Mouse (Mus musculus) embryonic facial prominence, embryonic 11.5 days (tissue): ENCODE measurements around the gene Anapc10. TPM values are rescaled to one million over a fixed set of nuclear protein-coding genes. Genes with fewer than 3 reads are reported as not detected.

Source experiments
- ATAC-seq: fragments of 200-750 bp; cut with Nextera tagmentation; replicated peaks from 2 replicates; pipeline ENCODE4 v1.8.0; 2017; ENCODE audit warnings: low read depth; ENCODE audit not compliant: insufficient number of reproducible peaks, low FRiP score, low TSS enrichment
- DNase-seq: peaks from one replicate; pipeline ENCODE4 v3.0.0-alpha.2; 2015; ENCODE audit warnings: low spot score
- H3K27ac ChIP-seq: fragments of 300-500 bp; sonication (generic); replicated peaks from 2 replicates; pipeline ENCODE4 v1.5.1; 2014; ENCODE audit warnings: mild to moderate bottlenecking, low read depth, low read length, control low read depth
- H3K27me3 ChIP-seq: fragments of 300-500 bp; sonication (generic); 2 replicates; pipeline ENCODE4 v1.6.1; 2014; ENCODE audit warnings: mild to moderate bottlenecking, low read length, moderate library complexity, mixed read lengths; ENCODE audit not compliant: control insufficient read depth, insufficient read depth
- H3K36me3 ChIP-seq: fragments of 300-500 bp; sonication (generic); replicated peaks from 2 replicates; pipeline ENCODE4 v1.6.1; 2014; ENCODE audit warnings: low read depth, mild to moderate bottlenecking, low read length, moderate library complexity, mixed read lengths; ENCODE audit not compliant: control insufficient read depth, insufficient read depth
- H3K4me1 ChIP-seq: fragments of 300-500 bp; sonication (generic); 2 replicates; pipeline ENCODE4 v1.6.1; 2014; ENCODE audit warnings: low read length, mixed read lengths; ENCODE audit not compliant: control insufficient read depth, insufficient read depth
- H3K4me2 ChIP-seq: fragments of 300-500 bp; sonication (generic); 2 replicates; pipeline ENCODE4 v1.6.1; 2014; ENCODE audit warnings: low read depth, mild to moderate bottlenecking, control low read depth, low read length, moderate library complexity
- H3K4me3 ChIP-seq: fragments of 300-500 bp; sonication (generic); 2 replicates; pipeline ENCODE4 v1.5.1; 2014; ENCODE audit warnings: low read depth, low read length, control low read depth
- H3K9ac ChIP-seq: fragments of 300-500 bp; sonication (generic); replicated peaks from 2 replicates; pipeline ENCODE4 v1.6.1; 2014; ENCODE audit warnings: mild to moderate bottlenecking, control low read depth, low read length
- H3K9me3 ChIP-seq: fragments of 300-500 bp; sonication (generic); replicated peaks from 2 replicates; pipeline ENCODE4 v1.6.1; 2016; ENCODE audit warnings: mild to moderate bottlenecking, low read length, inconsistent platforms, mixed read lengths; ENCODE audit not compliant: control insufficient read depth
- WGBS: fragments of 180-500 bp; shearing (Covaris S2); extraction: QIAGEN DNeasy Blood & Tissue Kit; methylation state at CpG from one replicate; pipeline ENCODE4 v1.1.7; 2014; 5-methylcytosine and 5-hydroxymethylcytosine counted together
- polyA plus RNA-seq: library from polyadenylated mRNA; unstranded; fragments of >200 nt; fragmentation: Nextera tagmentation; extraction: Ambion mirVana; gene quantifications from 2 replicates; pipeline ENCODE4 v1.2.1, GENCODE M21; 2014

The Anapc10 gene
- polyA plus RNA-seq, 1 experiment from 2014 or later: 48.6 TPM

DNA sequence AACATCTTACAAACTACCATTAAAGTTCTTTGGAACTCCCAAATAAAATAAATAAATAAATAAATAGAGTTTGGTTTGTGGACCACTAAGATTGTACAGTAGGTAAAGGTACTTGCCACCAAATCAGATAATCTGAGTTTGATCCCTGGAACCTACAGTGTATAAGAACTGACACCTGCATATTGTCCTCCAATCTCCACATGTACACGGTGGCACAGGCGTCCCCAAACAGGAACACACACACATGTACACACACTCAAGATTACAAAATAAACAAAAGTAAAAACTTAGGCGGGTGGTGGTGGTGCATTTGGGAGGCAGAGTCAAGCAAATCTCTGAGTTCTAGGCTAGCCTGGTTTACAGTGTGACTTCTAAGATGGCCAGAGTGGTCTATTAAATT, 4.9 kb upstream of the Anapc10 start:
- WGBS: 92% methylated on average over 3 of the region's 3 CpGs
- Histone ChIP-seq H3K36me3 (peaks cover 11% of the 10 kb centered on the region; the same call in 1 of the 2 replicates), H3K4me1 (no peaks in the 10 kb centered on the region), H3K27me3 (no peaks in the 10 kb centered on the region), H3K4me3 (no peak overlapping the region), H3K9me3 (no peaks in the 10 kb centered on the region), H3K4me2 (no peak overlapping the region), H3K9ac (no peak overlapping the region), H3K27ac (no peak overlapping the region)
- DNase-seq (no peak), ATAC-seq (no peak)

GRCm38 (mm10) chr8:79712676-79713075, 1.1 kb downstream of the Anapc10 start:
- WGBS: 53% methylated on average over 5 of the region's 6 CpGs
- Histone ChIP-seq H3K4me3 (no peak overlapping the region), H3K9ac (no peak overlapping the region), H3K36me3 (no peaks in the 10 kb centered on the region), H3K9me3 (no peaks in the 10 kb centered on the region), H3K27ac (no peak overlapping the region), H3K27me3 (no peaks in the 10 kb centered on the region), H3K4me2 (no peak overlapping the region), H3K4me1 (no peaks in the 10 kb centered on the region)
- DNase-seq (no peak), ATAC-seq (no peak)

GRCm38 (mm10) chr8:79721537-79721936, 9.9 kb downstream of the Anapc10 start:
- Histone ChIP-seq H3K4me3 (no peak overlapping the region), H3K27me3 (no peaks in the 10 kb centered on the region), H3K36me3 (no peaks in the 10 kb centered on the region), H3K9me3 (no peaks in the 10 kb centered on the region), H3K4me1 (no peaks in the 10 kb centered on the region), H3K9ac (no peak overlapping the region), H3K4me2 (no peak overlapping the region), H3K27ac (no peak overlapping the region)
- ATAC-seq (no peak), DNase-seq (no peak)

- Histone ChIP-seq H3K36me3 (no peaks in the 10 kb centered on the region), H3K4me2 (no peak overlapping the region), H3K9me3 (no peaks in the 10 kb centered on the region), H3K4me3 (no peak overlapping the region), H3K27ac (no peak overlapping the region), H3K27me3 (no peaks in the 10 kb centered on the region), H3K9ac (no peak overlapping the region), H3K4me1 (no peaks in the 10 kb centered on the region)
- ATAC-seq (no peak), DNase-seq (no peak)
Observed at GRCm38 (mm10) chr8:79723308-79723707, 11.7 kb downstream of the Anapc10 start.

DNA sequence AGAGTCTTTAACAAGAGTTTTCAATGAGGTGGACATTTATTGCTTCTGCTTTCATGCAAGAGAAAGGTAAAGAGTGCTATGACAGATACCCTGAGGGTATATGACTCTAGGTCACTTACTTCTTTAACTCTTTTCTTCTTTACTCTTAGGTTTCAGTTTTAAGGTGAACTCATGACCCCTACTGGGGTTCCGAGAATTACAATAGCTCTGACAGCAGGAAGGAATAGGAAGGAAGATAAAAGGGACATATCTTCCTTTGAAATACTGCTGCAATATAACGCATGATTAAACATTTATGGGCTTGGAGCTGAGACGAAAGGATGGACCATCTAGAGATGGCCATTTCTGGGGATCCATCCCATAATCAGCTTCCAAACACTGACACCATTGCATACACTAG, 13.0 kb downstream of the Anapc10 start:
- no peaks in the 10 kb centered on the region for H3K9me3 ChIP-seq
- 62% methylated on average over 3 of the region's 3 CpGs for WGBS
- H3K4me2 ChIP-seq: no peak overlapping the region
- DNase-seq (no peak), ATAC-seq (no peak)
- no peak overlapping the region for H3K9ac ChIP-seq
- H3K27ac ChIP-seq: no peak overlapping the region
- no peaks in the 10 kb centered on the region for H3K36me3 ChIP-seq
- H3K4me1 ChIP-seq: no peaks in the 10 kb centered on the region
- no peaks in the 10 kb centered on the region for H3K27me3 ChIP-seq
- H3K4me3 ChIP-seq: no peak overlapping the region

GRCm38 (mm10) chr8:79727900-79728299, 16.3 kb downstream of the Anapc10 start:
- DNase-seq (no peak), ATAC-seq (no peak)
- no peak overlapping the region for H3K9ac ChIP-seq
- H3K4me1 ChIP-seq: no peaks in the 10 kb centered on the region
- H3K27me3 ChIP-seq: no peaks in the 10 kb centered on the region
- no peak overlapping the region for H3K4me2 ChIP-seq
- no peaks in the 10 kb centered on the region for H3K9me3 ChIP-seq
- no peak overlapping the region for H3K27ac ChIP-seq
- WGBS: 97% methylated on average over 1 of the region's 1 CpGs
- no peak overlapping the region for H3K4me3 ChIP-seq
- no peaks in the 10 kb centered on the region for H3K36me3 ChIP-seq

DNA sequence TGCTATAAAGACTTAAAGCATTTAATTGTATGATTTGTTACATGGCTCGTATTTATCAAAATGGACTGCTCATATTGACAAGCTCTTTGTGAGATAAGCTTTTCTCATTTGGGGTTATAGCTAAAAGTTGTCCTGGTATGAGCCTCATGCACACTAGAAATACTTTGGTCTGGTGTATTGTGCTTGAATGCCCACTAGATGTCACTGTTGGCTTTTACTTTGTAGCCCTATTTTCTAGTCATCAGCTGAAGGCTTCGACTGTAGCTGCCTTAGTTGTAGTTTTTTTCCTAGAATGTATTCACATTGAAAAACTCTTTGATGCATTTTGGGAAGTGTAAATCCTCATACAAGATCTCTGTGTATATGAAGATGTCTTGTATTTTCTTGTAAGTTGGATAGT, 22.7 kb downstream of the Anapc10 start:
- WGBS: 29% methylated on average over 2 of the region's 2 CpGs
- no peaks in the 10 kb centered on the region for H3K27me3 ChIP-seq
- no peak overlapping the region for H3K4me3 ChIP-seq
- no peak overlapping the region for H3K9ac ChIP-seq
- H3K36me3 ChIP-seq: no peaks in the 10 kb centered on the region
- no peaks in the 10 kb centered on the region for H3K9me3 ChIP-seq
- DNase-seq: peak; percentile 84
- ATAC-seq: no peak
- H3K4me2 ChIP-seq: no peak overlapping the region
- H3K4me1 ChIP-seq: no peaks in the 10 kb centered on the region
- no peak overlapping the region for H3K27ac ChIP-seq

DNA sequence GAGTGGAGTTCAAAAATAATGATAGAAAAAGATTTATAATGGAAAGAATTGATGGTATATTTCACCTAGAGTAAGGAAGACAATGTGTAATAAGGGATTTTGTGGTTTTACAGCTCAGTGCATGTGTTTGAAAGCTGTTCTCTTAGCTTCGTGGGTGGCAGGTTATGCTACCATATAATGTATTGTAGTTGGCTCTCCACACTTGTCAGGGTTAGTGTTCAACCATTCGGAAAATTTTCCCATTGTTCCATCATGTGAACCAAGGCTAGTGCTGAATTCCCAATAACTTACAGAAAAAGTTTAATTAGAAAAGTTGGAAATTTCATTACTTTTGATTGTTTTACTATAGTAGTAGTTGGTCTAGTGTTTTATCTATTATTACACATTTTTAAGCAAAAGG, 36.6 kb downstream of the Anapc10 start:
- no peak for DNase-seq

DNA sequence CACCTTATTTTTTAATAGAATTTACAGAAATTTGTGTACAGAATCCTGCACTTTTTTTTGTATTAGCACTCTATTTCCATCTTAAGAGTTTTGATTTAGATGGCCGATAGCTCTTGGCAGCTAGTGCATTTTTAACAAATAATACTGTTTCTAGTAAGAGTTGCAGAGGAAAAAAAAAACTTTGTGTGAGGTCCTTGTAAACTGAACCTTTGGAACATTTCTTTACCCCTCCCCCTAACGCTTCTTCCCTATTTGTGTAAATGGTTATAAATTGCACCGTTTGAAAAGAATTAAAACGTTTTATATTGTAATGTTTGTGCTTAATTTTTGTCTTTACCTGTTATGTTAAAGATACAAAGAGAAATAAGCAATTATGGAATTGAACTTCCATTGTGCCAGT, 37.0 kb downstream of the Anapc10 start:
- no peaks in the 10 kb centered on the region for H3K4me1 ChIP-seq
- H3K36me3 ChIP-seq: no peaks in the 10 kb centered on the region
- no peak overlapping the region for H3K4me2 ChIP-seq
- H3K27ac ChIP-seq: no peak overlapping the region
- H3K9me3 ChIP-seq: no peaks in the 10 kb centered on the region
- H3K9ac ChIP-seq: no peak overlapping the region
- no peak for DNase-seq
- 72% methylated on average over 4 of the region's 4 CpGs for WGBS
- H3K4me3 ChIP-seq: no peak overlapping the region
- ATAC-seq: no peak
- H3K27me3 ChIP-seq: no peaks in the 10 kb centered on the region

More for the DNA sequence above, 36.6 kb downstream of the Anapc10 start:
- Histone ChIP-seq H3K27me3 (no peaks in the 10 kb centered on the region), H3K4me1 (no peaks in the 10 kb centered on the region), H3K27ac (no peak overlapping the region), H3K9ac (no peak overlapping the region), H3K9me3 (no peaks in the 10 kb centered on the region), H3K36me3 (no peaks in the 10 kb centered on the region), H3K4me2 (no peak overlapping the region), H3K4me3 (no peak overlapping the region)
- WGBS: 78% methylated on average over 2 of the region's 2 CpGs
- no peak for ATAC-seq
